Mouse (Mus musculus) cerebellum, adult 11 months (tissue): ENCODE results near the gene Dbt.

Experiments
- DNase-seq: peaks from one replicate; pipeline ENCODE4 v3.0.0; 2022

Gene Dbt

DNA sequence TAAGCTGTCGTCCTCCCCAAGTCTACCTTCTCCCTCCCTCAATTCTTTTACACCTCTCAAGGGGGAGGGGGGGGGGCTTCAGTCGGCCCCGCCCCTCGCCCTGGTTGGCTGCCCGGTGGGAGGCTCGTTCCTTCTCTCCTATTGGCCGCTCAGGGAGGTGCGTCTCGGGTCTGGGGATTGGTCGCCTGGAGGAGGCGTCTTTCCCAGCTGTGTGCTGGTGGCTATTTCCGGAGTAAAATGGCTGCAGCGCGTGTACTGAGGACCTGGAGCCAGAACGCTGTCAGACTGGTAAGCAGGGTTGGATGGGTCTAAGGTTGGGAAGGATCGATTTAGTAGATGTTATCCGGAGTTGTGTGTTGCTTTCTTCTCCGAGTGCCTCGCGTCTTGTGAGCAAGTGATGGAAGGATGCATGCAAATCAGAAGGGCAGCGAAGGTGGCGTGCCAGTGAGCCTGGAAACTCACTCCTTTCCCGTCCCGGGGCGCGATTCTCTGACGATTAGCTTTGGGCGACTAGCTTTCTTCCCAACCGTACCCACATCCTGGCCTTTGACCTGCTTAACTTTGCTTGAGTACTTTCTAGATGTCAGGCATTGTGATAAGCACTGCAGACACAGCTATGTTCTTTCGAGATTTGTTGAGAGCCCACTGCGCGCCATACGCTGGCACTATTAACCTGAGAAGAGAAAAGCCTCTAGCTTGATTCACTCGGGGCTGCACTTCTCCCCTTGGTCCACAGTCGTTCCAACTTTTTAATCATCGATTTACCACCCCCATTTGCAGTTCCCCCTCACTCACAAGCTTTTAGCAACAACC is at the start of gene Dbt:
Gene Dbt (plus strand): TSS at position 167 of the 813 bp plus-strand sequence.
- DNase-seq = peak; percentile 72

DNA sequence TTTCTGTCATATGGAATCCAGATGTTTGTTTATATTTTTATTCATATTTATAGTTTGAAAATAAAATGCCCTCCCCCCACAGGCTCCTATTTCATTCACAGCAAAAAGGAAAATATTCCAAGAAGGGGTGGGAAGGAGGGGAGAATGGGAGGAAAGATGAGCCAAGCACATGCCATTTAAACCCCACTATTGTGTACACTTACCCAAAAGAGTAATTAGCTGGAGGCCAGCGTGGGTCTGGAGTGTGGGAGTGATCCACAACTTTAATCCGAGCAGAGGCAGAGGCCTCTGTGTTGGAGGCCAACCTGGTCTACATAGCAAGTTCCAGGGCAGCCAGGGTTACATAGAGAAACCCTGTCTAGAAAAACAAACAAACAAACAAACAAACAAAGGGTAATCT is 48.6 kb upstream of the Dbt start:
- no peak for DNase-seq

DNA sequence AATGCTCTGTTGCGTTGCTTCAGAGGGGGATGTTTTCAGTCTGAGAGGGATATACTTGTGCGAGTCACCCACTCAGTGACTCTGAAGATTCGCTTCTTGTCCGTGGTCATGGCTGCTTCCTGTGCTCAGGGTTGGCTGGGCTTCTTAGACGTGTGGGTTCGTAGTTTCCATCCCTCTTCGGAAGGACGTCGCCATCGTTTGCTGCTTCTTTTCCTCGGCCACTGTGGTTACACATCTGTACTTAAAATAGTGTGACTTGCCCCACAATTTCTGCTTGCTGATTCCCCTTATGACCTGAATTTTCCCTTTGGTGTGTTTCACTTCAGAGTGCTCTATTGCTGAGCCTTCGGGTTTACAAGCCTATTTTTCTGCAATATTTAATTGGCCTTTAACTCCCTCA is 47.2 kb upstream of the Dbt start:
- DNase-seq = no peak

GRCm38 (mm10) chr3:116474602-116475001 is 38.3 kb upstream of the Dbt start:
- no peak for DNase-seq

DNA sequence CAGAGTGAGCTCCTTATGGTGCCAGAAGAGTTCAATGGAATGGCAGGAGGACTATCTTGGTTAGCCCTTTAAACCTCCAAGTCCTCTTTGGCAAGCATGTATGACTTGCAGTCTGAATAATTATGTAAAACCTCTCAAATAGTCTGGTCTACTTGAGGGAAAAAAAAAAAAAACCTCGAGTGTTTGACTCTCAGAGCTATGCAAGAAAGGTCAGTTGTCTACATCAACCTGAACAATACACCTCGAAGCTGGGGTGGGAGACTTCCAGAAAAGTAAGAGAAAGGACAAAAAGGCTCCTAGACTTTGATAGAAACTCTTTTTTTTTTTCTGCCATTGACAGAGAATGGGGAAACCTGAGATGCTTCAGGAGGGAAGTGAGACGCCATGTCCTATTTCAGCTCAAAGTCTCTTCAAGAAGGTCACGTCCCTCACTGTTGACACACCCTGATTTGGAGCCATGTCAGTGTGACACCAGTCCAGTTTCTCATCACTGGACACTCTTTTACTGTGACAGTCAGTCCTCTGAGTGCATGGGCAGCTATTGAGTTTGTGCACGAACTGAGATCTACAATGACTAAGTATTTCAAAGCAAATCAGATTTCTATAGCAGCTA is 36.1 kb upstream of the Dbt start:
- DNase-seq = no peak

GRCm38 (mm10) chr3:116477351-116477750 is 35.5 kb upstream of the Dbt start:
- no peak for DNase-seq

- no peak for DNase-seq
These were observed 32.8 kb upstream of the Dbt start for GRCm38 (mm10) chr3:116480119-116480518.

GRCm38 (mm10) chr3:116480937-116481336 is 31.9 kb upstream of the Dbt start:
- DNase-seq = no peak

- no peak for DNase-seq
These were observed 30.1 kb upstream of the Dbt start for GRCm38 (mm10) chr3:116482724-116483123.

- DNase-seq = no peak
These were observed 29.6 kb upstream of the Dbt start for GRCm38 (mm10) chr3:116483271-116483670.

- DNase-seq = no peak
These were observed 21.9 kb upstream of the Dbt start for GRCm38 (mm10) chr3:116490920-116491319.

DNA sequence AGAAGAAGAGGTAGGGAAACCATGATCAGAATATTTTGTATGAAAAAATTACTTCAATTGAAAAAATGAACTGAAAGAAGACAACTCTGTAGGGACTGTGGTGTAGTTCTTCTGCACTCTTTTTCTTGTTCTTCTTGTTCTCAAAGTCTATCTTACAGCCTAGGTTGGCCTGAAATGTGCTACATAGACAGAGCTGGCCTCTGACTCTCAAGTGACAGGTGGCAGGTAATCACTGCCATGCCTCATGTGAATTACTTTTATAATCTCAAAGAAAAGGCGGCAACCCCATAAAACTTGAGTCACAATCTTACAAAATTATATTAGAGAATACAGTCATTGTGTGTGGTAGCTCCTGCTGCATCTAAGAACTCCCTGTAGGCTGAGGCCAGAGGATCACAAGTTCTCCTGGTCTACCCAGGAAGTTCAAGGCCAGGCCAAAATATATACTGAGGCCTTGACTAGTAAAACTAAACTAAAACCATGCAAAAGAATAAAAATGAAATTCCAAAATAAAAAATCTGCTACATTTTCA is 20.9 kb upstream of the Dbt start:
- no peak for DNase-seq

GRCm38 (mm10) chr3:116493658-116494057 is 19.2 kb upstream of the Dbt start:
- no peak for DNase-seq

DNA sequence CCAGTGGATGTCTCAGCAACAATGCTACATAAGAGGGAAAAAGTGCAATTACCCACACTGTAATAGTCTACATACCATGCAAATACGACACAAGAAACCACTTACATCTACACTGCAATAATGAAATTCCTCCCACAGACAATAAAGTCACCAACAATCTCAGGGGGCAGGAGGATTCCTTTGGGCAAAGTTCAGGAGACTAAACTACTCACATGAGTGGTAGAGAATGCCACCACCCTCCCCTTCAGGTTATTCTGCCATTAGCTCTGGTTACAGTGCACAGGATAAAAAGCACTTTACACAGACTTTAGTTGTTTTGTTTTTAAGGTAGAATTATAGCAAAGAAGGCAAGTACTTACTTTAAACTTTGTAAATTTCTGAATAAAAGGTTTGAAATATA is 17.2 kb upstream of the Dbt start:
- DNase-seq = no peak

- peak; percentile 98 for DNase-seq
These were observed 5.0 kb upstream of the Dbt start, which contains the start of gene Rtca for GRCm38 (mm10) chr3:116507772-116508351. TSS of gene Rtca (minus strand) at chr3:116508208.

DNA sequence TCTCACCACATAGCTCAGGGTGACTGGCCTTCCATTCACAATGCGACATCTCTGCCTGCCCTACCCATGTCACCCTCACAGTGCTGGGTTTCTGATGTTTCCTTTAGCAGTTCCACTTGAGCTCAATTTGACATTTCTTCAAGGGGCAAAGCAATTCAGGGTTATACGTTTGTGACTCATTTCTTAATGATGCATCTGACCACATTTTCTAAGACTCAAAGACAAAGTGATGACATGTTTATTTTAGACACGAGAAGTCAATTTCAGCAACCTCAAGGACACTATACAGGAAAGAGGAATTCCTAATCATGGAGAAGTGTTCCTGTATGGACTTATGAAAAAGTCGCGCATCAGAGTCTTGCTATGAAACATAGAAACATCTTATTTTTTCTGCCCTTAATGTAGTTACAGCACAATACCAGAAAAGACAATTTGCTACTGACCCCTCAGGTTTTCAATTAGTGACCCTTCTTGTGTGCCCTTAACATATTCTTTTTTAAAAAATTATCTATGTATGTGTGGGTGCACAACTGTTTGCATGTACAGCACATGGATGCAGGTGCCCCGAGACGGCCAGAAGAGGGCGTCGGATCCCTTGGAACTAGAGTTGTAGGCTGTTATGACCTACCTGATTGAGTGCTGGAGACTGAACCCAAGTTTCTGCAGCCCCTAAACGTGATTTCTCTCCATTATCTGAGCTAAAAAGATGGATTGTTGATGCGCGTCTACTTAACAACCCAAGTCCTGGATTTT is 543 bp upstream of the Dbt start:
- peak; percentile 40 for DNase-seq

GRCm38 (mm10) chr3:116520141-116520761 is 7.4 kb downstream of the Dbt start:
- no peak for DNase-seq

GRCm38 (mm10) chr3:116529741-116530140 is 16.9 kb downstream of the Dbt start:
- no peak for DNase-seq

DNA sequence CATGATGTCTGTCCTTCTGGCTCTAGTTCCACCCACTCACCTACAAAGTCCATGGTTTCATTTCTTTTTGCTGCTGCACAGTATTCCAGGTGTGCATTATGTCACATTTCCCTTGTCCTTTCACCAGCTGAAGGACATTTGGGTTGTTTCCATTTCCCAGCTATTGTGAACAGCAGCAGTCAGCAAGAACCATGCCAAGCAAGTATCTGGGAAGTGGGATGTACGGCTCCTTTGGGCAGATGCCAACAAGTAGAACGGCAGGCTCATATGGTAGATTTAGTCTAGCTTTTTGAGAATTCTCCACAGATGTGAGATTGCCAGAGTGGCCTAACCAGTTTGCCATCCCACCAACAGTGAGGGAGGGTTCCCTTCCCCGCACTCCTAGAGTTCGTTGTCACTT is 18.0 kb downstream of the Dbt start:
- no peak for DNase-seq

- DNase-seq = no peak
These were observed 23.7 kb downstream of the Dbt start for GRCm38 (mm10) chr3:116536428-116537199.

DNA sequence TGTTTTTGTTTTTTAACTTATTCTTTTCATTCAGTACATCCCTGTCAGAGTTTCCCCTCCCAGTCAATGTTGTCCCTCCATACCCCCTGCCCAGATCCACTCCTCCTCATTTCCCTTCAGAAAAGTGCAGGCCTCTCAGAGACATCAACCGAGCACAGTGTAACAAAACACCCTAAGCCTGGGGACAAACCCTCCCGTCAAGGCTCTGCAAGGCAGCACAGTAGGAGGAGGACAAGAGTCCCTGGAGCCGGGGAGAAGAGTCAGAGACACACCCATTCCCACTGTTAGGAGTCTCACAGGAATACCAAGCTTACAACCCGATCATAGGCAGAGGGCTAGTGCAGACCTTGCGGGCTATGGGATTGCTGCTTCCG is 24.3 kb downstream of the Dbt start:
- DNase-seq = no peak

GRCm38 (mm10) chr3:116542070-116542469 is 29.2 kb downstream of the Dbt start:
- no peak for DNase-seq
